Mouse (Mus musculus) liver, adult 10 weeks (tissue): ENCODE measurements around the gene Pfn4. TPM values are rescaled to one million over a fixed set of nuclear protein-coding genes. Genes with fewer than 3 reads are reported as not detected.

Experiments used
- polyA plus RNA-seq: library from polyadenylated mRNA; stranded (reverse); fragments of 350-450 nt; fragmentation: Illumina TruSeq; extraction: RNeasy Lipid Tissue Mini Kit (QIAGEN cat#74804); gene quantifications from one replicate; pipeline ENCODE4 v1.2.3, GENCODE M21; 2014; ENCODE audit warnings: low read depth, low replicate concordance

Gene Pfn4
- 2.0 TPM for polyA plus RNA-seq

GRCm38 (mm10) chr12:4768492-4769332, at the start of gene Pfn4, which contains the start of gene Fam228b:
Gene Pfn4 (plus strand): TSS chr12:4769022.
Gene Fam228b (minus strand): TSS chr12:4769267.

GRCm38 (mm10) chr12:4738031-4738576, 30.7 kb upstream of the Pfn4 start, which contains the start of gene Fam228a:
Gene Fam228a (minus strand): TSS chr12:4738430.

GRCm38 (mm10) chr12:4817361-4818101, 48.7 kb downstream of the Pfn4 start, which contains the start of gene Sf3b6:
Gene Sf3b6 (plus strand): TSS chr12:4817544.

Other genes with a start within 250 kb of the Pfn4 start
- gene Itsn2, start 176.4 kb upstream of the Pfn4 start, polyA plus RNA-seq = 37.5 TPM
- not detected for gene Gm3625, start 176.1 kb upstream of the Pfn4 start, polyA plus RNA-seq
- 0.32 TPM for gene Fam228a, start 30.6 kb upstream of the Pfn4 start, polyA plus RNA-seq
- gene Fam228b, start 245 bp downstream of the Pfn4 start, polyA plus RNA-seq = 5.7 TPM
- 160 TPM for gene Sf3b6, start 48.5 kb downstream of the Pfn4 start, polyA plus RNA-seq
- gene Fkbp1b, start 72.6 kb downstream of the Pfn4 start, polyA plus RNA-seq = not detected
- 4.9 TPM for gene Wdcp, start 74.3 kb downstream of the Pfn4 start, polyA plus RNA-seq
- gene Mfsd2b, start 105.3 kb downstream of the Pfn4 start, polyA plus RNA-seq = not detected
- gene Ubxn2a, start 138.7 kb downstream of the Pfn4 start, polyA plus RNA-seq = 48.2 TPM
- gene Atad2b, start 148.3 kb downstream of the Pfn4 start, polyA plus RNA-seq = 10.8 TPM